Mouse (Mus musculus) bone marrow macrophage, adult 2 months (primary cell): ENCODE results near the gene AW549877.

Source experiments
- CTCF ChIP-seq: IDR thresholded peaks from 2 replicates; pipeline ENCODE4 v1.5.1; 2012; ENCODE audit warnings: low read depth, mild to moderate bottlenecking, low read length, moderate library complexity
- POLR2A ChIP-seq: IDR thresholded peaks from 2 replicates; pipeline ENCODE4 v1.6.1; 2012; ENCODE audit warnings: mild to moderate bottlenecking, low read depth, low read length, borderline replicate concordance

DNA sequence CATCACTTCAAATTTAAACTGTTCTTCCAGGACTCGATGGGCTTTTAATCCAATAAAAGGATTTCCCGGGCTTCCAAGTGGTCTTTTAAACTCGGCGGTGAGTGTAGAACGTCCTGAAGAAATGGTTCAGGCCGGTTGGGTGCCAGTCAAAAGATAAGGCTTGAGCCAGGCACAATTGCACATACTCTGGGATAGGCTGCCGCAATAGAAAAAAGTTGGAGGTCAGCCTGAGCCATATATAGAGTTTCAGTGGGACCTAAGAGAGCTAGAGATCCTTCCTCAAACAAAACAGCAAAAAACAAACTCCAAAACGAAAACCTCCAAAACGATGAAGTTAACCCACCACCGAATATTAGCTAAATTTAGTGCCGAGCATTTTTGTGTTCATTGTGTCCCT, 30.0 kb upstream of the AW549877 start:
- no peak for TF ChIP-seq CTCF
- no peak for TF ChIP-seq POLR2A
